Mouse (Mus musculus) testis, adult 2 months (tissue): ENCODE data around the gene Myo5c.

Experiments used
- CTCF ChIP-seq: fragments of 200-500 bp; IDR thresholded peaks from 2 replicates; pipeline ENCODE4 v1.5.1; 2012; ENCODE audit warnings: low read depth, mild to moderate bottlenecking, inconsistent platforms, low read length, moderate library complexity; ENCODE audit not compliant: control insufficient read depth, insufficient read depth, insufficient replicate concordance
- POLR2A ChIP-seq: fragments of 200-500 bp; IDR thresholded peaks from 2 replicates; pipeline ENCODE4 v1.6.1; 2012; ENCODE audit warnings: low read depth, mild to moderate bottlenecking, inconsistent platforms, low read length, moderate library complexity; ENCODE audit not compliant: control insufficient read depth

DNA sequence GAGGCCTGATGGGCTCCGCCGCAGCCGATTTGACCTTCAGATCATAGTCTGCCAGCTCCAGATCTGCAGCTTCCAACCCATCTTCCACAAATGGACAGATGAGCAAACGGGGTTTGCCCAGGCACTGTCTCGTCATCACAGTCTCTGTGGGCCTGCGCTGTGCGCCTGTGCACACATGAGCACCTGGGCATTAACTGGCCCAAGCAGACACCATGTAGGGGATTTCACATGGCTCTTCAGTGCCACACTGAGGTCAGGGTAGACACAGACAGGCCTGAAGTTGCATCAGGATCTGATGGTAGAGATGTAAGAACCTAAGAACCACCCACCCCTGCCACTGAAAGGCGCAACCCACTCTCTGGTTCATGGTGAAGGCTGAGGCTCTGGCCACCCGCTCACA is 43.2 kb downstream of the Myo5c start:
- no peak for TF ChIP-seq CTCF
- no peak for TF ChIP-seq POLR2A
